Mouse (Mus musculus) stomach, embryonic 16.5 days (tissue): ENCODE results near the gene H2-Q10. TPM values are rescaled to one million over a fixed set of nuclear protein-coding genes. Genes with fewer than 3 reads are reported as not detected.
"Not testable (repeated sequence)": the region's sequence is repeated elsewhere in the genome, so short reads cannot be mapped to it uniquely, and the experiment has no call there.

Experiments
- ATAC-seq: fragments of 200-750 bp; cut with Nextera tagmentation; 2 replicates; pipeline ENCODE4 v1.8.0; 2017; ENCODE audit warnings: moderate number of reproducible peaks, moderate TSS enrichment; ENCODE audit not compliant: insufficient read depth, low FRiP score
- H3K27ac ChIP-seq: fragments of 300-500 bp; sonication (generic); 2 replicates; pipeline ENCODE4 v1.5.1; 2014; ENCODE audit warnings: low read length
- H3K27me3 ChIP-seq: fragments of 300-500 bp; sonication (generic); 2 replicates; pipeline ENCODE4 v1.6.1; 2014; ENCODE audit warnings: low read length, control low read depth, mixed read lengths; ENCODE audit not compliant: control insufficient read depth, insufficient read depth
- H3K36me3 ChIP-seq: fragments of 300-500 bp; sonication (generic); 2 replicates; pipeline ENCODE4 v1.6.1; 2014; ENCODE audit warnings: low read length; ENCODE audit not compliant: control insufficient read depth, insufficient read depth
- H3K4me1 ChIP-seq: fragments of 300-500 bp; sonication (generic); 2 replicates; pipeline ENCODE4 v1.6.1; 2014; ENCODE audit warnings: low read length, control low read depth, mixed read lengths; ENCODE audit not compliant: control insufficient read depth, insufficient read depth
- H3K4me2 ChIP-seq: fragments of 300-500 bp; sonication (generic); 2 replicates; pipeline ENCODE4 v1.6.1; 2014; ENCODE audit warnings: low read depth, low read length, mixed read lengths
- H3K4me3 ChIP-seq: fragments of 300-500 bp; sonication (generic); replicated peaks from 2 replicates; pipeline ENCODE4 v1.5.1; 2014; ENCODE audit warnings: mild to moderate bottlenecking, low read length
- H3K9ac ChIP-seq: fragments of 300-500 bp; sonication (generic); 2 replicates; pipeline ENCODE4 v1.6.1; 2014; ENCODE audit warnings: low read length
- H3K9me3 ChIP-seq: fragments of 300-500 bp; sonication (generic); replicated peaks from 2 replicates; pipeline ENCODE4 v1.6.1; 2016; ENCODE audit warnings: low read length, control low read depth; ENCODE audit not compliant: control insufficient read depth
- WGBS: fragments of 180-500 bp; shearing (Covaris S2); extraction: QIAGEN DNeasy Blood & Tissue Kit; methylation state at CpG from one replicate; pipeline ENCODE4 v1.1.7; 2014; 5-methylcytosine and 5-hydroxymethylcytosine counted together
- polyA plus RNA-seq: library from polyadenylated mRNA; unstranded; fragments of >200 nt; fragmentation: Nextera tagmentation; extraction: Ambion mirVana; gene quantifications from 2 replicates; pipeline ENCODE4 v1.2.1, GENCODE M21; 2015

H2-Q10 gene
- 17.9 and 22.4 TPM in 2 replicates for polyA plus RNA-seq

- peak; percentile 44; the same call in 1 of the 2 replicates for ATAC-seq
- H3K4me3 ChIP-seq, result peak within 1 kb of the TSS; percentile 41
- peak within 1 kb of the TSS; percentile 57 for H3K9ac ChIP-seq
- 1% methylated on average over 79 of the region's 80 CpGs for WGBS
- H3K4me2 ChIP-seq, result peak within 1 kb of the TSS; percentile 84
- H3K36me3 ChIP-seq, result no peaks in the 10 kb centered on the region
- no peaks in the 10 kb centered on the region for H3K9me3 ChIP-seq
- peaks cover 20% of the 10 kb centered on the region for H3K27me3 ChIP-seq
- H3K27ac ChIP-seq, result no peak within 1 kb of the TSS
- peaks cover 6% of the 10 kb centered on the region; the same call in 1 of the 2 replicates for H3K4me1 ChIP-seq
Observed at GRCm38 (mm10) chr17:35469842-35470751, at the start of gene H2-Q10. H2-Q10 (plus strand) TSS chr17:35470089.

GRCm38 (mm10) chr17:35420206-35420810, 49.6 kb upstream of the H2-Q10 start:
- H3K36me3 ChIP-seq, H3K27ac ChIP-seq, H3K9me3 ChIP-seq, H3K9ac ChIP-seq, H3K4me2 ChIP-seq, H3K27me3 ChIP-seq, H3K4me3 ChIP-seq, ATAC-seq, H3K4me1 ChIP-seq: not testable (repeated sequence)
- 14% methylated on average over 11 of the region's 11 CpGs for WGBS

GRCm38 (mm10) chr17:35421331-35421730, 48.6 kb upstream of the H2-Q10 start:
- not testable (repeated sequence) for ATAC-seq, H3K27me3 ChIP-seq, H3K4me2 ChIP-seq, H3K4me3 ChIP-seq, H3K4me1 ChIP-seq, H3K27ac ChIP-seq, H3K36me3 ChIP-seq, H3K9ac ChIP-seq, H3K9me3 ChIP-seq
- WGBS, result 90% methylated on average over 4 of the region's 4 CpGs

GRCm38 (mm10) chr17:35422360-35422759, 47.5 kb upstream of the H2-Q10 start:
- not testable (repeated sequence) for H3K4me2 ChIP-seq, H3K4me3 ChIP-seq, H3K9me3 ChIP-seq, H3K36me3 ChIP-seq, H3K27ac ChIP-seq, H3K4me1 ChIP-seq, ATAC-seq, H3K9ac ChIP-seq, H3K27me3 ChIP-seq
- WGBS, result 89% methylated on average over 5 of the region's 5 CpGs

GRCm38 (mm10) chr17:35423131-35423810, 46.6 kb upstream of the H2-Q10 start:
- H3K9ac ChIP-seq, H3K27me3 ChIP-seq, H3K4me3 ChIP-seq, H3K36me3 ChIP-seq, H3K9me3 ChIP-seq, H3K27ac ChIP-seq, ATAC-seq, H3K4me2 ChIP-seq, H3K4me1 ChIP-seq: not testable (repeated sequence)
- WGBS, result 63% methylated on average over 3 of the region's 3 CpGs

GRCm38 (mm10) chr17:35424106-35424505, 45.8 kb upstream of the H2-Q10 start:
- H3K9me3 ChIP-seq, ATAC-seq, H3K9ac ChIP-seq, H3K27ac ChIP-seq, H3K4me2 ChIP-seq, H3K36me3 ChIP-seq, H3K4me3 ChIP-seq, H3K27me3 ChIP-seq, H3K4me1 ChIP-seq: not testable (repeated sequence)
- 77% methylated on average over 3 of the region's 3 CpGs for WGBS

GRCm38 (mm10) chr17:35424624-35425416, 45.1 kb upstream of the H2-Q10 start, which contains the start of gene H2-Q6:
H2-Q6 (plus strand) TSS chr17:35424850.
- not testable (repeated sequence) for H3K9me3 ChIP-seq, H3K27ac ChIP-seq, H3K4me1 ChIP-seq, H3K36me3 ChIP-seq, H3K27me3 ChIP-seq
- 2% methylated on average over 54 of the region's 66 CpGs for WGBS
- peak within 1 kb of the TSS; percentile 50; the same call in 1 of the 2 replicates for H3K9ac ChIP-seq
- peak; percentile 71; the same call in 1 of the 2 replicates for ATAC-seq
- H3K4me2 ChIP-seq, result peak within 1 kb of the TSS; percentile 61
- H3K4me3 ChIP-seq, result peak within 1 kb of the TSS; percentile 37

- 14% methylated on average over 28 of the region's 28 CpGs for WGBS
- not testable (repeated sequence) for H3K9me3 ChIP-seq, H3K27ac ChIP-seq, ATAC-seq, H3K9ac ChIP-seq, H3K27me3 ChIP-seq, H3K36me3 ChIP-seq, H3K4me1 ChIP-seq
- H3K4me2 ChIP-seq, result peak overlapping the region; percentile 61
- peak overlapping the region; percentile 37 for H3K4me3 ChIP-seq
Observed at GRCm38 (mm10) chr17:35425474-35425873, 44.4 kb upstream of the H2-Q10 start.
